Mouse (Mus musculus): ENCODE measurements around the gene Crhbp. TPM values are rescaled to one million over a fixed set of nuclear protein-coding genes. Genes with fewer than 3 reads are reported as not detected.
A peak's percentile ranks its signal among the peaks of the same experiment; 100 is the strongest.

Gene Crhbp
- total and polyA plus RNA-seq, 3 experiments, result not detected

GRCm38 (mm10) chr13:95449730-95450129 is 5.0 kb upstream of the Crhbp start:
- H3K79me2 ChIP-seq (replicated peaks; ENCODE audit: control insufficient read depth, insufficient read depth, low read length), result no peaks in the 10 kb centered on the region
- no peaks in the 10 kb centered on the region for H3K27me3 ChIP-seq (ENCODE audit: control insufficient read depth, insufficient read depth, low read length)
- no peak for DNase-seq
- intact Hi-C loops (cut with DNase I), result no loop called here
- no peaks in the 10 kb centered on the region for H3K36me3 ChIP-seq (ENCODE audit: control insufficient read depth, insufficient read depth, low read length)
- no peak overlapping the region for H3K4me3 ChIP-seq
- no peak overlapping the region for H3K9ac ChIP-seq (ENCODE audit: low read depth, low read length)
- H3K4me1 ChIP-seq (ENCODE audit: control insufficient read depth, insufficient read depth, low read length), result 0 out of 2 replicates have a peak, but pooled peaks cover 2% of the 10 kb centered on the region
- TF ChIP-seq CTCF (IDR thresholded peaks at IDR 0.05) (no peak), EP300 (IDR thresholded peaks at IDR 0.05; ENCODE audit: insufficient read depth, low read depth, low read length) (no peak), POLR2A (IDR thresholded peaks at IDR 0.05; ENCODE audit: insufficient read depth, low read depth, low read length) (no peak)
- 69% methylated on average over 3 of the region's 3 CpGs for WGBS
- no peak overlapping the region for H3K27ac ChIP-seq

DNA sequence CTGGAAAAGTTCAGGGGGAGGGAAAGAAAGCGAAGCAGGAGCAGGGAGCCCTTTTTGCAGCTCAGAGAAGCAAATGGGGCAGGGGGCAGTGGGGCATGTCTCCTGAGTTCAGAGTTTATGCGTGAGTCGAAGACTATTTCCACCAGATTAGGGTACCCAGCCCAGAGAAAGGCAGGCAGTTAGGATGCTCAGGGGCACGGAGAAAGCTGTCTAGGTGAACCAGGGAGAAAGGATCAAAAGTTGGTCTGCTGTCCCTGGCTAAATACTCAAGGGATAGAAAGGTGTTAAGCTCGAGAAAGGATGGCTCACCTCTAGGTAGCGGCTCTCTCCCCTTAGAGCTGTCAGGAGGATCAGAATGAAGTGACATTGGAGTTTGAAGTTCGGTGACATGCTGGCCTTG is 433 bp downstream of the Crhbp start:
- Histone ChIP-seq H3K27ac (no peak overlapping the region), H3K4me3 (no peak overlapping the region), H3K36me3 (ENCODE audit: control insufficient read depth, insufficient read depth, low read length) (no peaks in the 10 kb centered on the region), H3K9ac (ENCODE audit: low read depth, low read length) (no peak overlapping the region), H3K79me2 (replicated peaks; ENCODE audit: control insufficient read depth, insufficient read depth, low read length) (no peaks in the 10 kb centered on the region), H3K27me3 (ENCODE audit: control insufficient read depth, insufficient read depth, low read length) (peaks cover 3% of the 10 kb centered on the region; the same call in 1 of the 2 replicates), H3K4me1 (ENCODE audit: control insufficient read depth, insufficient read depth, low read length) (no peaks in the 10 kb centered on the region)
- 36% methylated on average over 7 of the region's 7 CpGs for WGBS
- no peak for DNase-seq
- TF ChIP-seq EP300 (IDR thresholded peaks at IDR 0.05; ENCODE audit: insufficient read depth, low read depth, low read length) (no peak), POLR2A (IDR thresholded peaks at IDR 0.05; ENCODE audit: insufficient read depth, low read depth, low read length) (no peak)
- intact Hi-C loops (cut with DNase I), result no loop called here

- 0 out of 2 replicates have a peak, but pooled peaks have one; percentile 10 for TF ChIP-seq CTCF (IDR thresholded peaks at IDR 0.05)
- no peak for TF ChIP-seq EP300 (IDR thresholded peaks at IDR 0.05; ENCODE audit: insufficient read depth, low read depth, low read length)
- no peaks in the 10 kb centered on the region for H3K4me1 ChIP-seq (ENCODE audit: control insufficient read depth, insufficient read depth, low read length)
- intact Hi-C loops (cut with DNase I), result no loop called here
- H3K27ac ChIP-seq, result no peak overlapping the region
- DNase-seq, result no peak
- no peak overlapping the region for H3K4me3 ChIP-seq
- H3K79me2 ChIP-seq (replicated peaks; ENCODE audit: control insufficient read depth, insufficient read depth, low read length), result no peaks in the 10 kb centered on the region
- H3K27me3 ChIP-seq (ENCODE audit: control insufficient read depth, insufficient read depth, low read length), result peaks cover 3% of the 10 kb centered on the region; the same call in 1 of the 2 replicates
- 6% methylated on average over 46 of the region's 46 CpGs for WGBS
- no peak overlapping the region for H3K9ac ChIP-seq (ENCODE audit: low read depth, low read length)
- H3K36me3 ChIP-seq (ENCODE audit: control insufficient read depth, insufficient read depth, low read length), result no peaks in the 10 kb centered on the region
Observed at GRCm38 (mm10) chr13:95443376-95444233, 1.1 kb downstream of the Crhbp start.

GRCm38 (mm10) chr13:95442901-95443300 is 1.8 kb downstream of the Crhbp start:
- intact Hi-C loops (cut with DNase I), result no loop called here

GRCm38 (mm10) chr13:95439569-95439968 is 5.2 kb downstream of the Crhbp start:
- 31% methylated on average over 5 of the region's 5 CpGs for WGBS
- TF ChIP-seq EP300 (IDR thresholded peaks at IDR 0.05; ENCODE audit: insufficient read depth, low read depth, low read length) (no peak), POLR2A (IDR thresholded peaks at IDR 0.05; ENCODE audit: insufficient read depth, low read depth, low read length) (no peak), CTCF (IDR thresholded peaks at IDR 0.05) (no peak)

More at GRCm38 (mm10) chr13:95442901-95443300, 1.8 kb downstream of the Crhbp start:
- H3K36me3 ChIP-seq (ENCODE audit: control insufficient read depth, insufficient read depth, low read length), result no peaks in the 10 kb centered on the region
- no peak overlapping the region for H3K27ac ChIP-seq
- 32% methylated on average over 4 of the region's 4 CpGs for WGBS
- TF ChIP-seq CTCF (IDR thresholded peaks at IDR 0.05) (no peak), POLR2A (IDR thresholded peaks at IDR 0.05; ENCODE audit: insufficient read depth, low read depth, low read length) (no peak), EP300 (IDR thresholded peaks at IDR 0.05; ENCODE audit: insufficient read depth, low read depth, low read length) (no peak)
- peaks cover 3% of the 10 kb centered on the region; the same call in 1 of the 2 replicates for H3K27me3 ChIP-seq (ENCODE audit: control insufficient read depth, insufficient read depth, low read length)
- no peak for DNase-seq
- no peaks in the 10 kb centered on the region for H3K4me1 ChIP-seq (ENCODE audit: control insufficient read depth, insufficient read depth, low read length)
- no peak overlapping the region for H3K9ac ChIP-seq (ENCODE audit: low read depth, low read length)
- no peak overlapping the region for H3K4me3 ChIP-seq
- H3K79me2 ChIP-seq (replicated peaks; ENCODE audit: control insufficient read depth, insufficient read depth, low read length), result no peaks in the 10 kb centered on the region

DNA sequence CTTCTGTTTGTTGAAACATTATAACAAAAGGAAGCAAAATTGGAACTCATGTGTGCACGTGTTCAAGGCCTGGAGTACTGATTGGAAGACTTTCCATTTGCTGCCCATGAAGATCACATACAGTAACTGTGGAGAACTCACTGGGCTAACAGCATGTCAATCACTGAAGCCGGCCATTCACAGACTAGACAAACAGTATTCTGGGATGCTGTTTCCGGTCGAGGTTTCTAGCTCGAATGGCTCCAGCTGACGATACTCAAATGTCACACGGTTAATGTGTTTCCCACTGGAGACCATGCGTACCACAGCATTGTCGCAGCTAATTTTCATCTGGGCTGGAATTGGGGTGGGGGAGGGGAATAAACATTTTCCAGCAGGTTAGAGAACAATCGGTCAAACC is 13.0 kb downstream of the Crhbp start:
- Histone ChIP-seq H3K9ac (ENCODE audit: low read depth, low read length) (no peak overlapping the region), H3K4me3 (no peak overlapping the region), H3K27ac (no peak overlapping the region), H3K79me2 (replicated peaks; ENCODE audit: control insufficient read depth, insufficient read depth, low read length) (no peaks in the 10 kb centered on the region), H3K4me1 (ENCODE audit: control insufficient read depth, insufficient read depth, low read length) (no peaks in the 10 kb centered on the region), H3K27me3 (ENCODE audit: control insufficient read depth, insufficient read depth, low read length) (no peaks in the 10 kb centered on the region), H3K36me3 (ENCODE audit: control insufficient read depth, insufficient read depth, low read length) (no peaks in the 10 kb centered on the region)
- no peak for DNase-seq
- intact Hi-C loops (cut with DNase I), result no loop called here
- TF ChIP-seq CTCF (IDR thresholded peaks at IDR 0.05), result no peak
- no peak for TF ChIP-seq POLR2A (IDR thresholded peaks at IDR 0.05; ENCODE audit: insufficient read depth, low read depth, low read length)
- TF ChIP-seq EP300 (IDR thresholded peaks at IDR 0.05; ENCODE audit: insufficient read depth, low read depth, low read length), result no peak
- 84% methylated on average over 10 of the region's 10 CpGs for WGBS

More at GRCm38 (mm10) chr13:95439569-95439968, 5.2 kb downstream of the Crhbp start:
- Histone ChIP-seq H3K27me3 (ENCODE audit: control insufficient read depth, insufficient read depth, low read length) (peaks cover 3% of the 10 kb centered on the region; the same call in 1 of the 2 replicates), H3K36me3 (ENCODE audit: control insufficient read depth, insufficient read depth, low read length) (no peaks in the 10 kb centered on the region), H3K27ac (no peak overlapping the region), H3K9ac (ENCODE audit: low read depth, low read length) (no peak overlapping the region), H3K4me1 (ENCODE audit: control insufficient read depth, insufficient read depth, low read length) (no peaks in the 10 kb centered on the region), H3K79me2 (replicated peaks; ENCODE audit: control insufficient read depth, insufficient read depth, low read length) (no peaks in the 10 kb centered on the region), H3K4me3 (no peak overlapping the region)
- intact Hi-C loops (cut with DNase I), result no loop called here
- DNase-seq, result no peak

Data from heart, adult 2 months (tissue).